Comparison of ENCODE assay signal across 10 mouse cellular contexts in the genomic region with DNA sequence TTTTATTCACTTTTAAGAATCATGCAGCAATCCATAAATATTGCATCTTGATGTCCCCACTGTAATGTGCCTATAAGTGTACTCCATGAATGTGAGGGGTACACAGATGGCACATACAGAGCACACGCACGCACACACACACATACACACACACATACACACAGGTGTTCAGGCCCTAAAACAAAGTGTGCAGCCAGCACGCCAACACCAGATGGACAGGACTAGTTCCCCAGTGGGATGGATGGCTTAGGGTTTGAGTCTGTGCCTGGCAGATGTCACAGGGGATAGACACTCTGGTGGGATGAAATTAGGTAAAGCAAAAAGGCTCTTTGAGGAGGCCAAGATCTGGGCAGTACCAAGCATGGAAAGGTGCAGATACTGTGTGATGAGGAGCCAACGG. TPM values are rescaled to one million over a fixed set of nuclear protein-coding genes. Genes with fewer than 3 reads are reported as not detected.
A peak's percentile ranks its signal among the peaks of the same experiment; 100 is the strongest.
DNase-seq lines count a peak whose midpoint lies in the region; ATAC-seq and TF ChIP-seq lines count a peak whose summit lies in the region.
"Had no signal": no experiment of that assay in that cellular context is flagged by ENCODE, and none has a peak within 500 bp of the region (broad histone marks: within the 10 kb centered on the region; RNA-seq: fewer than 3 reads in every experiment).

No protein-coding gene starts in this region.

- no peak for TF ChIP-seq EP300 in heart, adult 2 months (IDR thresholded peaks at IDR 0.05; ENCODE audit: insufficient read depth, low read depth, low read length)

- H3K36me3 ChIP-seq in heart, embryonic 16.5 days (ENCODE audit: control insufficient read depth, insufficient read depth), result no peaks in the 10 kb centered on the region
- H3K36me3 ChIP-seq in heart, adult 2 months (ENCODE audit: control insufficient read depth, insufficient read depth, low read length), result no peaks in the 10 kb centered on the region
- no peaks in the 10 kb centered on the region for H3K36me3 ChIP-seq in forebrain, embryonic 11.5 days (ENCODE audit: control insufficient read depth, insufficient read depth, low read length)
- H3K36me3 ChIP-seq in limb, embryonic 13.5 days, result peaks cover 19% of the 10 kb centered on the region

- no peaks in the 10 kb centered on the region for H3K79me2 ChIP-seq in heart, adult 2 months (replicated peaks; ENCODE audit: control insufficient read depth, insufficient read depth, low read length)

- no peaks in the 10 kb centered on the region for H3K9me3 ChIP-seq in heart, embryonic 16.5 days (replicated peaks; ENCODE audit: control insufficient read depth, low read length)
- H3K9me3 ChIP-seq in forebrain, embryonic 11.5 days (ENCODE audit: control insufficient read depth, low read length), result no peaks in the 10 kb centered on the region
- no peaks in the 10 kb centered on the region for H3K9me3 ChIP-seq in limb, embryonic 13.5 days

- peaks cover 23% of the 10 kb centered on the region for H3K27me3 ChIP-seq in heart, embryonic 16.5 days (ENCODE audit: control insufficient read depth, insufficient read depth, low read length)
- peaks cover 6% of the 10 kb centered on the region for H3K27me3 ChIP-seq in heart, adult 2 months (ENCODE audit: control insufficient read depth, insufficient read depth, low read length)
- peaks cover 14% of the 10 kb centered on the region for H3K27me3 ChIP-seq in forebrain, embryonic 11.5 days (ENCODE audit: control insufficient read depth, insufficient read depth, low read length)
- peaks cover 38% of the 10 kb centered on the region for H3K27me3 ChIP-seq in limb, embryonic 13.5 days

- no peak for TF ChIP-seq POLR2A in heart, adult 2 months (IDR thresholded peaks at IDR 0.05; ENCODE audit: insufficient read depth, low read depth, low read length)

- H3K4me3 ChIP-seq in heart, embryonic 16.5 days (ENCODE audit: low read length), result no peak overlapping the region
- no peak overlapping the region for H3K4me3 ChIP-seq in heart, adult 2 months
- no peak overlapping the region; the same call in 1 of the 2 replicates for H3K4me3 ChIP-seq in forebrain, embryonic 11.5 days (ENCODE audit: low read depth, low read length)
- H3K4me3 ChIP-seq in limb, embryonic 13.5 days, result peak overlapping the region; percentile 63

- H3K4me1 ChIP-seq in heart, embryonic 16.5 days (ENCODE audit: control insufficient read depth, insufficient read depth, low read length), result peaks cover 5% of the 10 kb centered on the region
- H3K4me1 ChIP-seq in heart, adult 2 months (ENCODE audit: control insufficient read depth, insufficient read depth, low read length), result no peaks in the 10 kb centered on the region
- peaks cover 39% of the 10 kb centered on the region for H3K4me1 ChIP-seq in forebrain, embryonic 11.5 days (replicated peaks; ENCODE audit: control insufficient read depth, insufficient read depth, low read length)
- H3K4me1 ChIP-seq in limb, embryonic 13.5 days, result peaks cover 50% of the 10 kb centered on the region

- peak overlapping the region; percentile 90 for H3K4me2 ChIP-seq in heart, embryonic 16.5 days (ENCODE audit: low read depth, low read length)
- peak overlapping the region; percentile 98 for H3K4me2 ChIP-seq in forebrain, embryonic 11.5 days (ENCODE audit: low read depth, low read length, severe bottlenecking)
- H3K4me2 ChIP-seq in limb, embryonic 13.5 days (replicated peaks), result peak overlapping the region; percentile 96

- no peak for DNase-seq in heart, adult 2 months
- peak; percentile 43 for DNase-seq in A20 (ENCODE audit: low read depth, low spot score)
- DNase-seq in forebrain, embryonic 11.5 days (ENCODE audit: low spot score), result no peak
- DNase-seq in ovary, postnatal 14 days (ENCODE audit: low spot score), result no peak
- no peak for DNase-seq in cerebellum, postnatal 4 days (ENCODE audit: low spot score in 2 of 2)
- no peak for DNase-seq in gastrocnemius, postnatal 10 days
- DNase-seq: cerebellum, adult 2 months; kidney, adult 11 months had no signal

- H3K27ac ChIP-seq in heart, embryonic 16.5 days (ENCODE audit: low read length), result no peak overlapping the region
- no peak overlapping the region for H3K27ac ChIP-seq in heart, adult 2 months
- H3K27ac ChIP-seq in forebrain, embryonic 11.5 days (ENCODE audit: low read depth, low read length), result no peak overlapping the region
- H3K27ac ChIP-seq in limb, embryonic 13.5 days, result no peak overlapping the region

- intact Hi-C loops in heart, adult 2 months (cut with DNase I), result no loop called here

- ATAC-seq in heart, embryonic 16.5 days (replicated peaks; ENCODE audit: extremely low read depth, insufficient read depth, low FRiP score), result no peak
- no peak for ATAC-seq in forebrain, embryonic 11.5 days (replicated peaks; ENCODE audit: low FRiP score)
- ATAC-seq in limb, embryonic 13.5 days (ENCODE audit: low FRiP score, low read depth), result no peak

- H3K9ac ChIP-seq in heart, embryonic 16.5 days (ENCODE audit: low read length), result no peak overlapping the region
- no peak overlapping the region for H3K9ac ChIP-seq in heart, adult 2 months (ENCODE audit: low read depth, low read length)
- peak overlapping the region; percentile 71 for H3K9ac ChIP-seq in forebrain, embryonic 11.5 days (ENCODE audit: low read length)
- H3K9ac ChIP-seq in limb, embryonic 13.5 days, result peak overlapping the region; percentile 71

- TF ChIP-seq CTCF in heart, adult 2 months (IDR thresholded peaks at IDR 0.05), result no peak

- 92% methylated on average over 4 of the region's 4 CpGs for WGBS in heart, embryonic 16.5 days
- 93% methylated on average over 4 of the region's 4 CpGs for WGBS in heart, adult 2 months
- 85% methylated on average over 4 of the region's 4 CpGs for WGBS in forebrain, embryonic 11.5 days
- 67% methylated on average over 4 of the region's 4 CpGs for WGBS in limb, embryonic 13.5 days

RNA-seq across cellular contexts. Expression of gene Foxj1, which starts 1.2 kb away (rescaled TPM):
- polyA plus RNA-seq in heart, embryonic 16.5 days (2015; fragmentation: Nextera tagmentation; extraction: Ambion mirVana), result 2.0 and 4.3 TPM in 2 replicates
- total RNA-seq in heart, adult 2 months (2021), result not detected
- polyA plus RNA-seq in heart, adult 2 months (2012; rRNA removed), result 5.1 TPM in 1 of 2 replicates, not detected in the other
- 5.3 and 6.8 TPM in 2 replicates for polyA plus RNA-seq in forebrain, embryonic 11.5 days (2014; fragmentation: Nextera tagmentation; extraction: Ambion mirVana)
- polyA plus RNA-seq in limb, embryonic 13.5 days (2015; fragmentation: Nextera tagmentation; extraction: Ambion mirVana), result 0.25 and 0.37 TPM in 2 replicates
- under 1 TPM; 0.14 to 0.29 TPM for total RNA-seq in gastrocnemius, postnatal 10 days (2021)

RNA-seq across cellular contexts. Expression of gene Exoc7, which starts 29.4 kb away (rescaled TPM):
- polyA plus RNA-seq in heart, embryonic 16.5 days (2015; fragmentation: Nextera tagmentation; extraction: Ambion mirVana), result 50.2 and 54.6 TPM in 2 replicates
- total RNA-seq in heart, adult 2 months (2021), result 10 to 100 TPM; 43.7 to 44.0 TPM
- polyA plus RNA-seq in heart, adult 2 months (2012; rRNA removed), result 28.0 and 29.7 TPM in 2 replicates
- 67.8 and 71.1 TPM in 2 replicates for polyA plus RNA-seq in forebrain, embryonic 11.5 days (2014; fragmentation: Nextera tagmentation; extraction: Ambion mirVana)
- 76.5 and 80.2 TPM in 2 replicates for polyA plus RNA-seq in limb, embryonic 13.5 days (2015; fragmentation: Nextera tagmentation; extraction: Ambion mirVana)
- total RNA-seq in gastrocnemius, postnatal 10 days (2021), result 10 to 100 TPM; 62.7 to 68.3 TPM

RNA-seq across cellular contexts. Expression of gene Galr2, which starts 55.7 kb away (rescaled TPM):
- 0.11 and 0.20 TPM in 2 replicates for polyA plus RNA-seq in heart, embryonic 16.5 days (2015; fragmentation: Nextera tagmentation; extraction: Ambion mirVana)
- total RNA-seq in heart, adult 2 months (2021), result not detected
- polyA plus RNA-seq in heart, adult 2 months (2012; rRNA removed), result 0.18 and 0.32 TPM in 2 replicates
- 0.27 TPM in 1 of 2 replicates, not detected in the other for polyA plus RNA-seq in forebrain, embryonic 11.5 days (2014; fragmentation: Nextera tagmentation; extraction: Ambion mirVana)
- polyA plus RNA-seq in limb, embryonic 13.5 days (2015; fragmentation: Nextera tagmentation; extraction: Ambion mirVana), result 0.18 and 0.27 TPM in 2 replicates
- total RNA-seq in gastrocnemius, postnatal 10 days (2021), result under 1 TPM; 0.66 to 0.84 TPM

Comparison
In these comparisons a context has a peak if more than half of its experiments do, and no peak if none do; other contexts are left out.
1. H3K9ac ChIP-seq: peak in forebrain, embryonic 11.5 days (single experiment) and limb, embryonic 13.5 days (single experiment); none in heart, embryonic 16.5 days (single experiment) and heart, adult 2 months (single experiment).
2. Peak in every context shown above with its lines, with median percentiles within 50 percentile points of each other: H3K4me2 ChIP-seq.